Mouse (Mus musculus) spleen, adult 12 weeks (tissue): Measurements from ENCODE around the gene Bicdl2.

Experiments
- DNase-seq: peaks from one replicate; pipeline ENCODE4 v3.0.0; 2022; ENCODE audit warnings: low spot score

Gene Bicdl2

DNA sequence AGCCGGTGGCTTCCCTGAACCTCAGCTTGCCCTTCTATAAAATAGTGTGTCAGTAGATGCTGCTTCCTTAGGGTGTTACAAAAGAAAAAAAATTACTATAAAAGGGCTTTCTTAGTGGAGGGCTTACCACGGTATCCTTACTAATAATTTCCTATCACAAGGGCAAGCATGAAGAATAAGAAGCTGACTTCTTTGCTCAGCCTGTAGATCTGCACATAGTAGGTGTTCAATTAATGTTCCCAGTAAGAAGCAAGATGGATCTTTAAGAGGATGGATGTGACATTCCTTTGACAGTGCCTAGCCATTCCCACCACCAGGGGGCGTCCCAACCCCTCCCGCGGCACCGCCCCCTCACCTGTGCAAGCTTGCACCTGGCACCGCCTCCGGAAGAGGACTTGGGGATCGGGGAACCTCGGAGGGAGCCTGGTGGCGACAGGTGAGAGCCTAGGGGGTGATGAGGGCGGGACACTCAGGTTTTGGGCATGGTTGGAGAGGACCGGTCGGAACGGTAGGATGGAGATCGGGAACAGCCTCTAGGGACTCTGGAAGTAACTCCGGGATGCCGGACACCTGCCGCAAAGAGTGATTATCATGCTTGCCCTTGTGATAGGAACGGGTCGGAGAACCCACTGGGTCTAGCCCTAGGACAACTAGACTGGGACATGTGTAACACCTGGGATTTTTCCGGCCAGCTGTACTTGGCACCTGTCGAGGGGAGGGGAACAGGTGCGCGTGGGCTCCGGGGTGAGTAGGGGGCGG is at the start of gene Bicdl2:
Gene Bicdl2 (plus strand): TSS at position 390 of the 759 bp plus-strand sequence.
- DNase-seq: no peak

DNA sequence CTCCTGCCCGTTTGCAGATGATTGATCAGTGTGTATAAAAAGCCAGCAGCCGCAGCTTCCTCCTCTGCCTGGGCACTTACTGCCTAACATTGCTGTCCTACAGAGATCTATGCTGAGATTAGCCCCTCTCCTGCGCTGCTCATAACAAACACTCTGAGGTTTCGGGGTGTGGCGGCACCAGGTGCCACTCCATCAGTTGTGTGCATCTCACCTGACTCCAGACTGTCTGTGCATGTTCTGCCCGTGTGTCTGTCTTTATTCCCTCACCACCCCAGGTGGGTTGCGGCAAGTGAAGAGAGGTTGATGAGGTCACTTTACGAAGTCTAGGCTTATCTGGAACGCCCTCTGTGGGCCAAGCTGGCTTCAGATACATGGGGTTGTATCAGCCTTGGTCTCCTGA is 43.2 kb upstream of the Bicdl2 start:
- no peak for DNase-seq

DNA sequence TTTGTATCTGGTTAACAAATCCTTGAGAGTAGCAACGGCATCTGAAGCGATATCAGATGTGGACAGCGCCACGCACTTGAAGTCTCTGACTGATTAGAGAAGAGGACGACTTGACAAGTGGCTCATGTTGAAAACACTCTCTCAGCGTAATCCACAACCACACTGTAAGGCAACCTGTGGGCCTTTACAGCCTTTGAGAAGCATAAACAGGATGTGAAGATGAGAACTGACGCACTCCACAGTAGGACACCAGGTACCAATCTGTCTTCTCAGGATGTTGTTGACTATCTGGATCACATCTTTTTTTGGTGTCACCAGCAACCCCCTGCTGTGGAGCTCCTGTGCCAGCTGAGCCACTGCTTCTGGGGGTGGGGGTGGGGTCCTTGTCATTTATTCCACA is 40.0 kb upstream of the Bicdl2 start:
- no peak for DNase-seq

DNA sequence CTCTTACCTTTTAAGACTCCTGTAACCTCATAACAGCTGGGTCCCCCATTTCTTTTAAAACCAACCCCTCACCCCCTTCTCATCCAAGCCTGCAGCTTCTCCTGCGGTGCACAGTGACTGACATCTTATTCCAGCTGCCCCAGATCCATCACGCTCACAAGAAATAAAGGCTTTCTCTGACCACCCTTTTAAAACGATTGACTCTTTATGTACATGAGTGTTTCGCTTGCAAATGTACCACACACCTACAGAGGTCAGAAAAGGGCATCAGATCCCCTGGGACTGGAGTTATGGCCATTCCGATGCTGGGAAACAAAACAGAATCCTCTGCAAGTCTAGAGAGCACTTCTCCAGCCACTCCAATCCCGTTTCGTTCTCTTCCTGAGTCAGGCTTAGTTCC is 32.5 kb upstream of the Bicdl2 start:
- no peak for DNase-seq

DNA sequence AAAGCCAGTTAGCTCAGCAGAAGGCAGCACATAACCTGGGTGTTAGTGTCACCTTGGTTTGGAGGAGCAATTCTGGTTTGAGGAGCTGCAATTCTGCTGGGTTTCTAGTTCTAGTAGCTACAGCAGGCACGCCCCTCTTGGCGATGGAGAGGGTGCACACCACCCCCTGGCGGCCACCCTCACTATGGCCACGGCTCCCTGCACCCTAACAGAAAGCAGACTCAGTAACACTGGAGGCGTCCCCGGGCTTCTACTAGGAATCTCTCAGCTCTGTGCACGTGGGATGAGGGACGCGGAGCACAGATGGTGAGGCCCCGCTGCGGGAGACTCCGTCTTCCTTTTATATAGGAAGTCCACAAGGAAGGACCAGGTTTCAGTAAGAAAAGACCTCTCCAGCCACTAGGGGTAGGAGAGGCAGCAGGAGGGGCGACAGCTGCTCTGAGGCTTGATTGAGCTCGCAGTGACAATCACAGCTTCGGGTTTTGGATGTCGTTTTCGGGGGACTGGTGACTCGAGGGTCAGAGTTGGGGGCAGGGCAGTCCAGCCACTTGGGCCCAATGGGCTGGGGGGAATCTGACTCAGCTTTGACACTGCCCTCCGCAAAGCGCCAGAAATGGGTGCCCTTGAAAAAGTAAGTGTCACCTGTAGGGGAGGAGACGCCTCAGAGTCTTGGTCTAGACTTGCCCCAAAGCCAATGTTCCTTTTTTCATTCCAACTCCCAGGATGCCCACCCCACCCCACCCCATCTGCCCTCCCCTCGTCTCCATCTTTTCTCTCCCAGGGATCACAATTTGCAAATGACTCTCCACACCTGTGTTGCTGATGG is 29.9 kb upstream of the Bicdl2 start:
- DNase-seq: peak; percentile 59

DNA sequence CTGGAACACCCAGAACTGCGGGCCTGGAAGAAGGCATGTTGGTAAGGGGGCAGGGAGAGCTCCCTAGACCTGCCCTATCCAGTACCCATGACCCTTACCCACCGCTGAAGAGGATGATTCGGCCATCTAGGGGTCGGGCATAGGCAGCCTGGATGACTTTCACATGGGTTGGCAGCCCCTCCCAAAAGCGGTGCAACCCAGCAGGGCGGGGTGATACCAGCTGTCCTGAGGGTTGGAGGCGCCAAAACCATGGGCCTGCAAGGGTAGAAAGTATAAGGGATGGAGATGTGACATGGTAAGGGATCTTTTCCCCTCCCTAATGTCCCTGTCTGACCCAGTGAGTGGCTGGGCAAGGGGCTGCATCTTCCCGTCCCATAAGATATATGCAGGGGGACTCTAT is 29.1 kb upstream of the Bicdl2 start:
- no peak for DNase-seq

DNA sequence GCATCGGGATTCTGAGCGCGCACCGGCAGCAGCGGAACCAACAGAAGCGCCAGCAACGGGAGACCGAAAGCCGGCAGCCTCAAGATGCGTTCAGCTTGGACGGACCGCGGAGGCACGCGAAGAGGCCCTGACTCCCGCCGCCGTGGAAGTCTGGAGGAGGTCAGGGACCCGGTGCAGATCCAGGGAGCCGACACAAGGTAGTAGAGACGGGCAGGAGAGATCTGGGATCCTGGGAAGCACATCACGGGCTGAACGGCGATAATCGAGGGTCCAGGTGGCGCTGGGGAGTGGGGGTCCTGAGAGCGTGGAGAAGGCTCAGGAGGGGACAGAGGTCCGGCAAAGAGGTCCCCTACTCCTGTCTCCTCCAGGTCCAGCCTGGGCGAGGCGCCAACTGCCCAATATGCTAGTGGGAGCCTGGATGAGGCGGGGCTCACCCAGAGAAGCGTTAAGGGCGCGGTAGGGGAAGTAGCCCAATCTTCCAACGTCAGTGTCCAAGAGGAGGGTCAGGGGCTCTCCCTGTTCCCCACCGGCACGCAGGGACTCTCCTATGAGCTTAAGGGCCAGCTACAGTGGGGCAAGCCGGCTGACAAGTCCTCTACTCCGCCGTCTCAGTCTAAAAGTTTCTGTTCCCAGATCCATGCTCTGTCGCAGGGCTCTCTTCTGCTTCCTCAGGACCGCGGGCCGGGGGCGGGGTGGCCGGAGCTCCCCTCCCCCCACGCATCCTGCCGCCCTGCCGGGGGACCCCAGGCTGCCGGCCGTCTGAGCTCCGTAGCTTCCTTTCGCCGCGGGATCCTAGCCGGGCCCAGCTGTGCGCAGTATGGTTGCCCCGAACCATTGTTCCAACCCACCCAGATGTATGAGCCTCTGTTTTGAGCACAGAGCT is 15.5 kb upstream of the Bicdl2 start, which contains the start of gene Mmp25:
Gene Mmp25 (minus strand): TSS at position 665 of the 883 bp plus-strand sequence.
- no peak for DNase-seq

DNA sequence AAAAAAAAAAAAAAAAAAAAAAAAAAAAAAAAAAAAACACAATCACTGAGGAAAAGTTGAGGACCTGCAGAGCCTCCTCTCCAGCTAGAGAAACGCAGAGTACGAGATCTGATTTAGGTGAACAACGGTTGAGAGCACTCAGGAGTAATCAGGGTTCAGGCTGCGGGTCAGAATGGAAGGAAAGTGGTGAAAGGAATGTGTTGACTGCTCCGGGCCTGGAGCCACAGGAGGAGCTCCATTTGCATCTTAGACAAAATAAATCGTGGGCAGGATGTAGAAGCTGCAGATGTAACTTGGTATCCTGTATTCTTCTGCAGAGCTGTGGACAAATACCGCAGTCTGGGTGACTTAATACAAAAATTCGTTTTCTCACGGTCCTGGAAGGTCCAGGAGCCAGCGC is 14.4 kb upstream of the Bicdl2 start:
- DNase-seq: no peak

DNA sequence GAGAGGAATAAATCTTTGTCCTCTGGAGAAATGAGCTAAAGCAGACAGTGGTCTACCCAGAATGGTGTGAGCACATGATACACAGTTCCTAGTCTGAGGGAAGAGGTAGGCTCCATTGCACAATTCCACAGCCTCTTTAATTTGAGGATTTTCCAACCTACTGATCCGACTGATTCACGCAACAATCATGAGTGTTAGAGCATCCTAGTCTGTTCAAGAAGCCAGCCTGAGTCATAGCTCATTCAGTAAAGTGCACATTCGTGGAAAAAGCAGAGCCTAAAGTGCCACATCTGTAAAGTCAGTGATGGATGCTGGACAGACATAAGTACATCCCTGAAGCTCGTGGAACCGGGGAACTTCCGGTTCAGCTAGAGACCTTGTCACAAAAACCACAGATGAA is 8.9 kb upstream of the Bicdl2 start:
- no peak for DNase-seq

DNA sequence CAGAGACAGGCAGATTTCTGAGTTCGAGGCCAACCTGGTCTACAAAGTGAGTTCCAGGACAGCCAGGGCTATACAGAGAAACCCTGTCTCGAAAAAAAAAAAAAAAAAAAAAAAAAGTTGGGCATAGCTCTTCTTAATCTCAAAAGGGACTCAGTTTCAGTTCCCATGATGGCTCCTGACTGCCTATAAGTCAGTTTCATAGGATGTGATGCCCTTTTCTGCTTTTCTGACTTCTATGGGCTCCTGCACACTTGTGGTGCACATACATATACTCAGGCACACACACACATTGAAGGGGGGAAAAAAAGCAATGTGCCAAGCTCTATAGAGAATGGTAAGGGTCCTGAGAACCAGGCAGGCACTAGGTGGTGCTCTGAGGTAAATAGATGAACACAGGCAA is 7.0 kb upstream of the Bicdl2 start:
- no peak for DNase-seq

DNA sequence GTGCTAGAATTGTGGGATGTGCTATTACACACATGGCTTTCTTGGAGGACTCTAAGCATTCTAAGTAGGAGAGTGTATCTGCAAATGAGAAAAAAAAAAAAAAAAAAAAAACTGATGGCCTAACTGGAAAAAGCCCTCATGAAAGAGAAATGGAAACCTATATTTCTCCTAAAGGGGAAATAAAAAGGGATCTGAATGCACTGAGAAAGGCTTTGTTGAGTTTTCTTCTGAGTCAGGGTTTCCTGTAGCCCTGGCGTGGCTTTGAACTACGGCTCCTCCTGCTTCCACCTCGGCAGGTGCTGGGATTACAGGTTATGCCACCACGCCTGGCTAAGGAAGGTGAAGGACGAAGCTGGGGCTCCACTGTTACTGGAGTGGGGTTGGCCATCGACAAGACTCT is 6.3 kb upstream of the Bicdl2 start:
- no peak for DNase-seq

DNA sequence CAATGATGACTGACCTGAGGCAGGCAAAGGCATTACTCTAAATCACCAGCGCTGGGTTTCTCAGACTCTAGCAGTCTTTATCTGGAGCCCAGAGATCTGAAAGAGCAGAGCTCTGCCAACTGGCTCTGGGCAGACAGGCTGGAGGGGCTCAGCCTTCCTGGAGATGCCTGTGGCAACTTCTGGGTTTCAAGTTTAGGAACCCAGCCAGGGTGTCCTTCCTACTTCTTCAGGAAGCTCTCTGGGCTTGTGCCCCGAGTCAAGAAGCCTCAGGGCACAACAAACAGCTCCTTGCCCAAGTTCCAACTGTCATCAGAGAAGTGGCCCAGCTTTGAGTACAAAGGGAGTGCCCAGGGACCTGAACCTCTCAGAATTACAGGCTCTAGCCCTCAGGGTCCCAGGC is 5.9 kb upstream of the Bicdl2 start:
- no peak for DNase-seq

DNA sequence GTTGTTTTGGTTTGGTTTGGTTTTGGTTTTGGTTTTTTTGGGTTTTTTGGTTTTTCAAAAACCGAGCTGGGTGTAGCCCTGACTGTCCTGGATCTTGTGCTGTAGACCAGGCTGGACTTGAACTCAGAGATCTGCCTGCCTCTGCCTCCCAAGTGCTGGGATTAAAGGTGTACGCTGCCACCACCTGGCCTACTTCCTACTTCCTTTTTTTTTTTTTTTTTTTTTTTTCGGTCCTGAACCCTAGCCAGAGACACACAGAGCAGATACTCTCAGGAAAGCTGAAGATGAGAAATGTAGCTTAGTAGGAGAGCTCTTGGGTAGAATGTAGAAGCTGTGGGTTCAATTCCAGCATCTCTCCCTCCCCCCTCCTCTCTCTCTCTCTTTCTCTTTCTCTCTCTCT is 1.9 kb upstream of the Bicdl2 start:
- no peak for DNase-seq

DNA sequence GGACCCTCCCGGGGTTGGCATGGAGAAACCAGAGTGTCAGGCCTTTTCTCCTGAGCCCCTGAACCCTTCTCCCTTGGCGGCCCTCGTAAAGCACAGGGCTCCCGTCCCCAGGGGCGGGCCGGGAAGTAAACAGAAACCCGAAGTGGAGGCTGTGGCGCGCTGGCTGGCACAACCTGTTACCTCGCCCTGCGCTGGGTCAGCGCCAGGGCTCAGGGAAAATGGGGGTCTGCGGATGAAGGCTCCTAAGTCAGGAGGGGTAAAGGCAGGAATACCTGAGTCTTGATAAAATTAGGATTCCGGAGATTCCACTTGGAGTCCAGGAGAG is 532 bp downstream of the Bicdl2 start:
- DNase-seq: no peak

DNA sequence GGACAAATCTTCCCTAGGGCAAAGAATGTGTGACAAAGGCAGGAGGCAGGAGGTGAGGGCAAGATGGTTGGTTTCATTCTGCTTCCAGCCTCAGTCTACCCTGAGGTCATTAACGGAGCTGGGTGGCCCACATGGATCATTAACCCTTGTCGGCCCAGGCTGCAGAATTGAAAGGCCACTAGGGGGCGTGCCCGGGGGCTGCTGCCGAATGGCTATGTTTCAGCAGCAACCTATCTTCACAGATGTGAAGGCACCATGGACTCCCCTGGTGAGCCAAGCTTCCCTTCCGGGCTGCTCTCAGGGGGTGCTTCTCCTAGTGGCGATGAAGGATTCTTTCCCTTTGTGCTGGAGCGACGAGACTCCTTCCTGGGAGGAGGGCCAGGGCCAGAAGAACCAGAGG is 1.2 kb downstream of the Bicdl2 start:
- no peak for DNase-seq

DNA sequence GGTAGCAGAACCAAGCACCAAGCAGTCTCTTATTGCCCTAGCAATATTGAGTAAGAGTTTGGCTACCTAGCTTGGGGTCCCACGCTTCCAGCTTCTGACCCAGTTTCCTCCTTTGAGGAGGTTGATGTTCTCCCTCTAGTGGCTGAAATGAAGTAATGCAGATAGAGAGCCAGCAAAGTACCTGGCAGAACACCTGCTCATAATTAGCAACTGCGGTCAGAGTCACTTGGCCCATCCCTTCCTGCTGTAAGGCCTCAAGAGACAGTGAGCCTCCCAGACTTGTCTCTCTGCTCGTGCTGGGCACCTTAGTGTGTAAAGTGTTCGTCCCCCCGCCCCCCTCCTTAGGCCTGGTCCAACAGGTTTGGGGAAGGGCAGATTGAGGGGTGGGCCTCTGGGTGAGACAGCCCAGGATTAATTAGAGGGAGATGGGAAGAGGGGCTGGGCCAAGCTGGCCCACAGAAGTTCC is 4.3 kb downstream of the Bicdl2 start:
- no peak for DNase-seq

DNA sequence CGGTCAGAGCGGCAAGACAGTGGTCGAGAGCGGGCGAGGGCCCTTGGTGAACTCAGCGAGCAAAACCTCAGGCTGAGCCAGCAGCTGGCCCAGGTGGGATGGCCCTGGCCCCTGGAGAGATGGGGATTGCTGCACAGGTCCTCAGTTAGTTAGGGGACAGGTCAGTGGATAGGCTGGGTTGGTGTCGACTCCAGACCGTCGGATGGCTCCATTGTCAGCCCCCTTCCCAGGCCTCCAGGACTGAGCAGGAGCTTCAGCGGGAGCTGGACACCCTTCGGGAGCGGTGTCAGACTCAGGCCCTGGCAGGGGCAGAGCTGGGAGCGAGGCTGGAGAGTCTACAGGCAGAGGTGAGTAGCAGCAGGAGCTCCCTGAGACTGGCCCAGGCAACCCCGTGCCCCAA is 5.2 kb downstream of the Bicdl2 start:
- DNase-seq: no peak

DNA sequence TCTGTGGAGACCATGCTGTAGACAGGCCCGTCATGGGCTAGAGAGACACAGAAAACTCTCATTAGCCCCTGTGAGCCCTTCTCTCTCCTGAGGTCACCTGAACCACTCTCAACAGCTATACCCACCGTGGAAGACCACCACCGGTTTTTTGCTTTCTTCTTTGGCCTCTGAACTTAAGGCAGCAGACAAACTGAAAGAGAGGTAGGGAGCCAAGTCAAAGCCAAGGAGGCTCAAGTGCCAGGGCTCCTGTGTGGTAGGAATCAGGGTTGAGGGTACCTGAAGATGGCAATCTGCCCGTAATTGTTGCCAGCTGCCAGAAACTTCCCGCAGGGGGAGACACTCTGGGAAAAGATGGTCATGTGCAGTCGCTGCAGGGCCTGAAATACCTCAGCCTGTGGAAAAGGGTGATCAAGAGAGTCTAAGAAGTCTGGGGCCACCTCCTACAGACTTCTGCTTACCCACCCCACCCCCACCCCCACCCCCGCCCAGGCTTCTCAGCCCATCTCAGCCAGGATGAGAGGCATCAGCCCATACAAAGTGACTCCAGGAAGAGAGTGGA is 10.3 kb downstream of the Bicdl2 start:
- DNase-seq: no peak

DNA sequence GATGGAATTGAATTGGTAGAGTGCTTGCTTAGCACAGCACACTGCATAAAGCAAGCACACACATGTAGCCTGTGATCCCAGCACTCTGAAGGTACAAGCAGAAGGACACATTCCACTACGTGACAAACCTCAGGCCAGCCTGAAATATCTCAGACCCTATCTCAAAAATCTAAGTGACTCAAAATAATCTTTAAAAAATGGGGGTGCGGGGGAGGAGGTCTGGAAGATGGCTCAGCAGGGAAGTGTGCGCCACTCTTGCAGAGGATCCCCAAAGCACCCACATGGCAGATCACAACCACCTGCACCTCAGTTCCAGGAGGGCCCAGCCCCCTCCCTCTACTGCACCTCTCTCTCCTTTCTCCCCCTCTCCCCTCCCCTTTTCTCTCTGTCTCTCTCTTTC is 11.2 kb downstream of the Bicdl2 start:
- DNase-seq: no peak

DNA sequence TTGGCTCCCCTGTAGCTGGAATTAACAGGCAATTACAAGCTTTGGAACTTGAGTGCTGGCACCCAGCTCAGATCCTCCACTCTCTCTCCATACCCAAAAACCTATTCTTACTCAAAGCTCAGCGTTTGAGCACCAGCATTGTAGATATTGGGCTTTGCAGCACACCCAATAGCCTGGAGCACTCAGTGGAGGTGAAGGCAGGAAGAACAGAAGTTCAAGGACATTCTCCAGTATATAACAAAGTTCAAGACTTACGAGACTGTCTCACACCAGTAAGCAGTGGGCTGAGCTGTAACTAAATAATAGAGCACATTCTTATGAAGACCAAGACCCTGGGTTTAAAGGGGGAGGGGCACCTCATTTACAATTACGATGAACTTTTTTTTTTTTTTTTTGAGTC is 12.5 kb downstream of the Bicdl2 start:
- no peak for DNase-seq

DNA sequence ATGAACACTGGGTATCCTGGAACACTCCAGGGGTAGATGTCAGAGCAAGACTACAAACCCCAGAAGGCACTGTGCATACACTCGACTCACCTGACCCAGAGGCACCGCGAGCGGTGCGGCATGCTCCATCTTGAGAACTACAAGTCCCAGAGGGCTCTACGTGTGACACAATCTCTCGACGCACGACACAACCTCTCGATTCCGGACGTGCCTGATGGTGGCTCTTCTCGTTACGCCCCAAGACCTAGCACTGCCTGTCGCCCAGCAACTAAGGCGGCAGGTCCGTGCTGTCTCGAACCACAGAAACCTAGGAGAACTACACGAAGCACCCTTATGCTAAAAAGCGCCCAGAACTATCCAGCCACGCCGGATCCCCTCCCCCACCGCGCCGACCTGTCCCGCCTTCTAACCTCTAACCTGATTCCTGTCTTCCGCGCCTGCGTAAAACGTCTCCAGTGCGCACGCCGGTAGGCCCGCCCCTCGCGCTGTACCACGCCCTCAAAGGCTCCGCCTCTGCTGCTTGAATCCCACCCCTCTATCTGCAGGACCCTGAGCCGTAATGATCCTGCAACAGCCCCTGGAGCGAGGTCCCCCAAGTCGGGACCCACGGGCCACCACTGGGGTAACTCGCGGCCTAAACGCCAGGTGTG is 13.2 kb downstream of the Bicdl2 start, which contains the start of the genes Hcfc1r1 and Thoc6:
Gene Hcfc1r1 (plus strand): TSS at position 173 of the 650 bp plus-strand sequence.
Gene Thoc6 (minus strand): TSS at position 459 of the 650 bp plus-strand sequence.
- DNase-seq: peak; percentile 82
